ENCODE assay signal across 25 mouse cellular contexts in genomic region chr11:88934089-88935000, GRCm38 (mm10). TPM values are rescaled to one million over a fixed set of nuclear protein-coding genes. Genes with fewer than 3 reads are reported as not detected.
DNase-seq lines count a peak whose midpoint lies in the region; TF ChIP-seq lines count a peak whose summit lies in the region.
"Had no signal": no experiment of that assay in that cellular context is flagged by ENCODE, and none has a peak within 500 bp of the region (broad histone marks: within the 10 kb centered on the region; RNA-seq: fewer than 3 reads in every experiment).

No protein-coding gene starts in this region.

- no peak for TF ChIP-seq POLR2A in ES-Bruce4 (IDR thresholded peaks at IDR 0.05; ENCODE audit: insufficient read depth, low read length)

- no peak for TF ChIP-seq CTCF in ES-Bruce4 (IDR thresholded peaks at IDR 0.05; ENCODE audit: low read depth, low read length)

- no peak overlapping the region for H3K9ac ChIP-seq in ES-Bruce4 (ENCODE audit: low read depth, poor library complexity, severe bottlenecking)
- H3K9ac ChIP-seq: forebrain, embryonic 12.5 days; hindbrain, embryonic 12.5 days; intestine, embryonic 15.5 days had no signal

- H3K4me3 ChIP-seq in ES-Bruce4 (ENCODE audit: low read depth, low read length) = no peak overlapping the region
- H3K4me3 ChIP-seq: forebrain, embryonic 12.5 days; heart, adult 2 months; hindbrain, embryonic 12.5 days; intestine, embryonic 15.5 days had no signal

- peaks cover 2% of the 10 kb centered on the region for H3K4me1 ChIP-seq in ES-Bruce4 (ENCODE audit: control insufficient read depth, insufficient read depth, low read length)
- H3K4me1 ChIP-seq: forebrain, embryonic 12.5 days; hindbrain, embryonic 12.5 days; intestine, embryonic 15.5 days had no signal

- peaks cover 16% of the 10 kb centered on the region for H3K9me3 ChIP-seq in ES-Bruce4 (replicated peaks; ENCODE audit: control insufficient read depth, insufficient read depth, low read length, poor library complexity, severe bottlenecking)
- H3K9me3 ChIP-seq: forebrain, embryonic 12.5 days; hindbrain, embryonic 12.5 days; intestine, embryonic 15.5 days had no signal

- peak overlapping the region; percentile 59 for H3K27ac ChIP-seq in ES-Bruce4 (ENCODE audit: insufficient read depth, low read length)
- H3K27ac ChIP-seq: forebrain, embryonic 12.5 days; heart, adult 2 months; hindbrain, embryonic 12.5 days; intestine, embryonic 15.5 days; macrophage; stomach, postnatal 0 days had no signal

- no peaks in the 10 kb centered on the region for H3K27me3 ChIP-seq in ES-Bruce4 (ENCODE audit: control insufficient read depth, insufficient read depth, low read length, poor library complexity, severe bottlenecking)
- H3K27me3 ChIP-seq: forebrain, embryonic 12.5 days; hindbrain, embryonic 12.5 days; intestine, embryonic 15.5 days had no signal

- TF ChIP-seq EP300 in ES-Bruce4 (IDR thresholded peaks at IDR 0.05; ENCODE audit: insufficient read depth, low read depth, low read length) = no peak

- peaks cover 70% of the 10 kb centered on the region for H3K36me3 ChIP-seq in ES-Bruce4 (ENCODE audit: control insufficient read depth, insufficient read depth, low read length, poor library complexity, severe bottlenecking)

- peak; percentile 38 for DNase-seq in layer of hippocampus, adult 9-11 months
- no peak for DNase-seq in layer of hippocampus, postnatal 14 days (ENCODE audit: low spot score in 2 of 2)
- peak; percentile 47 for DNase-seq in adrenal gland, postnatal 25 days
- peak; percentile 49 to 61 for DNase-seq in left cerebral cortex, adult 9 months (ENCODE audit: low spot score in 2 of 2)
- no peak for DNase-seq in heart, postnatal 4 days
- DNase-seq in B cell, adult 2 months = no peak
- no peak for DNase-seq in gastrocnemius, adult 18-20 months (ENCODE audit: low spot score)
- DNase-seq: cerebellum, postnatal 10 days; embryo, embryonic 11 days; heart, adult 2 months; lung, adult 2 months; midbrain, embryonic 14.5 days; thymus, postnatal 25 days had no signal

RNA-seq across cellular contexts. Expression of gene Scpep1, which starts 20.9 kb away (rescaled TPM):
- 10 to 100 TPM; 17.0 to 17.4 TPM for total RNA-seq in layer of hippocampus, postnatal 14 days (2021)
- polyA plus RNA-seq in ES-Bruce4 (2011; ENCODE audit: insufficient read depth, insufficient read length, low read depth, missing spikeins) = 186 and 188 TPM in 2 replicates
- 257 and 299 TPM in 2 replicates for total RNA-seq in adrenal gland, postnatal 25 days (2021)
- 10 to 100 TPM; 38.7 to 39.6 TPM for total RNA-seq in heart, postnatal 4 days (2021)
- total RNA-seq in gastrocnemius, adult 18-20 months (2021) = 1 to 10 TPM; 5.9 to 8.8 TPM

RNA-seq across cellular contexts. Expression of gene Elobl, which starts 32.4 kb away (rescaled TPM):
- total RNA-seq in layer of hippocampus, postnatal 14 days (2021) = not detected
- 12.6 and 13.8 TPM in 2 replicates for polyA plus RNA-seq in ES-Bruce4 (2011; ENCODE audit: insufficient read depth, insufficient read length, low read depth, missing spikeins)
- not detected in 2 replicates for total RNA-seq in adrenal gland, postnatal 25 days (2021)
- total RNA-seq in heart, postnatal 4 days (2021) = not detected
- not detected for total RNA-seq in gastrocnemius, adult 18-20 months (2021)
- total RNA-seq: gastrocnemius, adult 8-10 months; heart, adult 2 months; left cerebral cortex, adult 8-10 months; liver, adult 2 months; neutrophil, adult 5-6 weeks had no signal
- polyA plus RNA-seq: forebrain, embryonic 12.5 days; heart, adult 2 months; heart, postnatal 0 days; hindbrain, embryonic 12.5 days; intestine, embryonic 15.5 days; kidney, embryonic 16.5 days; macrophage; midbrain, embryonic 14.5 days; stomach, postnatal 0 days had no signal

RNA-seq across cellular contexts. Expression of gene Coil, which starts 35.7 kb away (rescaled TPM):
- 10 to 100 TPM; 16.3 to 19.5 TPM for total RNA-seq in layer of hippocampus, postnatal 14 days (2021)
- 32.7 and 33.5 TPM in 2 replicates for polyA plus RNA-seq in ES-Bruce4 (2011; ENCODE audit: insufficient read depth, insufficient read length, low read depth, missing spikeins)
- total RNA-seq in adrenal gland, postnatal 25 days (2021) = 12.8 and 13.0 TPM in 2 replicates
- total RNA-seq in heart, postnatal 4 days (2021) = 1 to 10 TPM; 7.6 to 9.0 TPM
- total RNA-seq in gastrocnemius, adult 18-20 months (2021) = 1 to 10 TPM; 4.1 to 4.5 TPM

Comparison
In these comparisons a context has a peak if more than half of its experiments do, and no peak if none do; other contexts are left out.
1. DNase-seq: peak in layer of hippocampus, adult 9-11 months (single experiment), adrenal gland, postnatal 25 days (single experiment) and left cerebral cortex, adult 9 months (2 of 2); none in layer of hippocampus, postnatal 14 days (0 of 2), heart, postnatal 4 days (single experiment), B cell, adult 2 months (0 of 2) and gastrocnemius, adult 18-20 months (single experiment).